Mouse (Mus musculus) kidney, embryonic 14.5 days (tissue): ENCODE measurements around the gene Rbm28. TPM values are rescaled to one million over a fixed set of nuclear protein-coding genes. Genes with fewer than 3 reads are reported as not detected.

Experiments used
- ATAC-seq: fragments of 200-750 bp; cut with Nextera tagmentation; 2 replicates; pipeline ENCODE4 v1.8.0; 2017; ENCODE audit warnings: moderate number of reproducible peaks, mild to moderate bottlenecking, moderate TSS enrichment, moderate library complexity; ENCODE audit not compliant: low FRiP score, low TSS enrichment
- H3K27ac ChIP-seq: fragments of 300-500 bp; sonication (generic); 2 replicates; pipeline ENCODE4 v1.5.1; 2014; ENCODE audit warnings: low read depth, mild to moderate bottlenecking, low read length, moderate library complexity, mixed read lengths
- H3K27me3 ChIP-seq: fragments of 300-500 bp; sonication (generic); 2 replicates; pipeline ENCODE4 v1.6.1; 2014; ENCODE audit warnings: mild to moderate bottlenecking, low read length; ENCODE audit not compliant: control insufficient read depth, insufficient read depth
- H3K36me3 ChIP-seq: fragments of 300-500 bp; sonication (generic); 2 replicates; pipeline ENCODE4 v1.6.1; 2014; ENCODE audit warnings: low read length, mixed read lengths; ENCODE audit not compliant: control insufficient read depth, insufficient read depth
- H3K4me1 ChIP-seq: fragments of 300-500 bp; sonication (generic); 2 replicates; pipeline ENCODE4 v1.6.1; 2014; ENCODE audit warnings: low read length, mixed read lengths; ENCODE audit not compliant: control insufficient read depth, insufficient read depth
- H3K4me2 ChIP-seq: fragments of 300-500 bp; sonication (generic); replicated peaks from 2 replicates; pipeline ENCODE4 v1.6.1; 2014; ENCODE audit warnings: low read depth, mild to moderate bottlenecking, low read length
- H3K4me3 ChIP-seq: fragments of 300-500 bp; sonication (generic); 2 replicates; pipeline ENCODE4 v1.5.1; 2014; ENCODE audit warnings: mild to moderate bottlenecking, low read length
- H3K9ac ChIP-seq: fragments of 300-500 bp; sonication (generic); 2 replicates; pipeline ENCODE4 v1.6.1; 2014; ENCODE audit warnings: low read depth, mild to moderate bottlenecking, low read length, moderate library complexity
- H3K9me3 ChIP-seq: fragments of 300-500 bp; sonication (generic); 2 replicates; pipeline ENCODE4 v1.6.1; 2016; ENCODE audit warnings: low read length; ENCODE audit not compliant: control insufficient read depth
- WGBS: fragments of 180-500 bp; shearing (Covaris S2); extraction: QIAGEN DNeasy Blood & Tissue Kit; methylation state at CpG from one replicate; pipeline ENCODE4 v1.1.7; 2014; 5-methylcytosine and 5-hydroxymethylcytosine counted together
- microRNA-seq: library from miRNA; unstranded; fragments of <30 nt; microRNA quantifications from one replicate; pipeline ENCODE4, GENCODE M21; 2016
- polyA plus RNA-seq: library from polyadenylated mRNA; unstranded; fragments of >200 nt; fragmentation: Nextera tagmentation; extraction: Ambion mirVana; gene quantifications from 2 replicates; pipeline ENCODE4 v1.2.1, GENCODE M21; 2014

The Rbm28 gene
- polyA plus RNA-seq, 1 experiment from 2014 or later = 65.8 TPM

- WGBS = 67% methylated on average over 9 of the region's 9 CpGs
- H3K4me1 ChIP-seq = no peaks in the 10 kb centered on the region
These were observed 81.9 kb downstream of the Rbm28 start for GRCm38 (mm10) chr6:29082776-29083354.

GRCm38 (mm10) chr6:29081826-29082363 lies 82.9 kb downstream of the Rbm28 start:
- no peak overlapping the region for H3K27ac ChIP-seq
- H3K4me3 ChIP-seq = no peak overlapping the region
- no peaks in the 10 kb centered on the region for H3K27me3 ChIP-seq
- no peak overlapping the region for H3K4me2 ChIP-seq
- no peaks in the 10 kb centered on the region for H3K9me3 ChIP-seq
- no peak overlapping the region for H3K9ac ChIP-seq
- WGBS = 83% methylated on average over 10 of the region's 10 CpGs
- H3K4me1 ChIP-seq = no peaks in the 10 kb centered on the region
- H3K36me3 ChIP-seq = no peaks in the 10 kb centered on the region
- ATAC-seq = no peak

More at GRCm38 (mm10) chr6:29082776-29083354, 81.9 kb downstream of the Rbm28 start:
- Histone ChIP-seq H3K9me3 (no peaks in the 10 kb centered on the region), H3K9ac (no peak overlapping the region), H3K4me2 (no peak overlapping the region), H3K27ac (no peak overlapping the region), H3K36me3 (no peaks in the 10 kb centered on the region), H3K27me3 (no peaks in the 10 kb centered on the region), H3K4me3 (no peak overlapping the region)
- ATAC-seq = no peak

- 71% methylated on average over 4 of the region's 4 CpGs for WGBS
These were observed 85.5 kb downstream of the Rbm28 start for GRCm38 (mm10) chr6:29079291-29079690.

GRCm38 (mm10) chr6:29074133-29074469 lies 90.7 kb downstream of the Rbm28 start:
- Histone ChIP-seq H3K9me3 (no peaks in the 10 kb centered on the region), H3K9ac (no peak overlapping the region), H3K27me3 (no peaks in the 10 kb centered on the region), H3K4me3 (no peak overlapping the region), H3K36me3 (no peaks in the 10 kb centered on the region), H3K4me1 (no peaks in the 10 kb centered on the region), H3K27ac (no peak overlapping the region), H3K4me2 (no peak overlapping the region)
- ATAC-seq = no peak

More at GRCm38 (mm10) chr6:29079291-29079690, 85.5 kb downstream of the Rbm28 start:
- no peak overlapping the region for H3K4me2 ChIP-seq
- H3K27me3 ChIP-seq = no peaks in the 10 kb centered on the region
- no peak overlapping the region for H3K4me3 ChIP-seq
- no peaks in the 10 kb centered on the region for H3K4me1 ChIP-seq
- no peak for ATAC-seq
- H3K9ac ChIP-seq = no peak overlapping the region
- no peaks in the 10 kb centered on the region for H3K9me3 ChIP-seq
- no peaks in the 10 kb centered on the region for H3K36me3 ChIP-seq
- no peak overlapping the region for H3K27ac ChIP-seq

Small RNA genes lying within 50 kb of the gene (microRNA-seq; reads per million reads assigned to microRNA genes)
- not detected for gene Gm24303

Other genes starting within 250 kb of the Rbm28 start
- not detected in 2 replicates for gene Lep, start 104.8 kb downstream of the Rbm28 start, polyA plus RNA-seq
- 0.96 and 1.4 TPM in 2 replicates for gene Prrt4, start 14.6 kb upstream of the Rbm28 start, polyA plus RNA-seq
- 26.3 and 41.7 TPM in 2 replicates for gene Impdh1, start 51.4 kb upstream of the Rbm28 start, polyA plus RNA-seq
- 32.1 and 43.2 TPM in 2 replicates for gene Hilpda, start 107.5 kb upstream of the Rbm28 start, polyA plus RNA-seq
- gene Fam71f2, start 114.6 kb upstream of the Rbm28 start, polyA plus RNA-seq = 0.27 TPM in 1 of 2 replicates, not detected in the other
- 0.19 TPM in 1 of 2 replicates, not detected in the other for gene Fam71f1, start 154.1 kb upstream of the Rbm28 start, polyA plus RNA-seq
- gene Calu, start 183.1 kb upstream of the Rbm28 start, polyA plus RNA-seq = 195 and 382 TPM in 2 replicates
- 0.87 and 0.90 TPM in 2 replicates for gene Opn1sw, start 223.5 kb upstream of the Rbm28 start, polyA plus RNA-seq
- gene Ccdc136, start 231.3 kb upstream of the Rbm28 start, polyA plus RNA-seq = 22.8 and 30.3 TPM in 2 replicates